Mouse (Mus musculus): ENCODE measurements around the gene Lcor.

DNA sequence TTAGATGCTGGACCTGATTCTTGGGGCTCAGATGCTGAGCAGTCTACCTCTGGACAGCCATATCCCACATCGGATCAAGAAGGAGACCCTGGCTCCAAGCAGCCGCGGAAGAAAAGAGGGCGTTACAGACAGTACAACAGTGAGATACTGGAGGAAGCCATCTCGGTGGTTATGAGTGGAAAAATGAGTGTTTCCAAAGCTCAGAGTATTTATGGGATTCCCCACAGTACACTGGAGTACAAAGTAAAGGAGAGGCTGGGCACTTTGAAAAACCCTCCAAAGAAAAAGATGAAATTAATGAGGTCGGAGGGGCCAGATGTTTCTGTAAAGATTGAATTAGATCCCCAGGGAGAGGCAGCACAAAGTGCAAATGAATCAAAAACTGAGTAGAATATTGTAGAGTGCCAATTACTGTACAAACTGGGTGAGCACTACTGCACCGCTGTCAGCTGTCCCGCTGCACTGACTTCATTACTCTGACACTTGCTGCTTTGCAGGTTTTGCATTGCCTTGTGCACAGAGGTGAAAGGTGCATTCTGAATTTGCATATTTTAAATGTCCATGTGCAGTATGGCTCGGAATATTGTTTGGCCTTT, 76.6 kb downstream of the Lcor start:
- TF ChIP-seq CTCF (IDR thresholded peaks at IDR 0.05; ENCODE audit: extremely low read depth, insufficient read depth, insufficient read length, insufficient replicate concordance) (no peak), POLR2A (IDR thresholded peaks at IDR 0.05; ENCODE audit: low read depth, low read length) (no peak)
